Mouse (Mus musculus): Measurements from ENCODE around the gene Gtf2e1. TPM values are rescaled to one million over a fixed set of nuclear protein-coding genes. Genes with fewer than 3 reads are reported as not detected.

Gtf2e1 gene
- total and polyA plus RNA-seq, 3 experiments, result 3.3 to 6.6 (median 6.4) TPM

GRCm38 (mm10) chr16:37463981-37464380 is 75.6 kb downstream of the Gtf2e1 start:
- H3K79me2 ChIP-seq (replicated peaks; ENCODE audit: control insufficient read depth, insufficient read depth, low read length), result no peaks in the 10 kb centered on the region
- no peak overlapping the region for H3K4me3 ChIP-seq
- TF ChIP-seq CTCF (IDR thresholded peaks at IDR 0.05) (no peak), EP300 (IDR thresholded peaks at IDR 0.05; ENCODE audit: insufficient read depth, low read depth, low read length) (no peak), POLR2A (IDR thresholded peaks at IDR 0.05; ENCODE audit: insufficient read depth, low read depth, low read length) (no peak)
- no peak overlapping the region for H3K27ac ChIP-seq
- no peak overlapping the region for H3K9ac ChIP-seq (ENCODE audit: low read depth, low read length)
- intact Hi-C loops (cut with DNase I), result loop anchor here (5.0 kb wide), 1 partner anchor 33 kb away; no protein-coding TSS in a partner anchor
- DNase-seq, result no peak
- 75% methylated on average over 6 of the region's 6 CpGs for WGBS
- no peaks in the 10 kb centered on the region for H3K36me3 ChIP-seq (ENCODE audit: control insufficient read depth, insufficient read depth, low read length)
- H3K27me3 ChIP-seq (ENCODE audit: control insufficient read depth, insufficient read depth, low read length), result no peaks in the 10 kb centered on the region
- H3K4me1 ChIP-seq (ENCODE audit: control insufficient read depth, insufficient read depth, low read length), result no peaks in the 10 kb centered on the region

GRCm38 (mm10) chr16:37462886-37463285 is 76.7 kb downstream of the Gtf2e1 start:
- no peak overlapping the region for H3K9ac ChIP-seq (ENCODE audit: low read depth, low read length)
- no peaks in the 10 kb centered on the region for H3K36me3 ChIP-seq (ENCODE audit: control insufficient read depth, insufficient read depth, low read length)
- DNase-seq, result no peak
- H3K4me1 ChIP-seq (ENCODE audit: control insufficient read depth, insufficient read depth, low read length), result no peaks in the 10 kb centered on the region
- no peak for TF ChIP-seq EP300 (IDR thresholded peaks at IDR 0.05; ENCODE audit: insufficient read depth, low read depth, low read length)
- TF ChIP-seq POLR2A (IDR thresholded peaks at IDR 0.05; ENCODE audit: insufficient read depth, low read depth, low read length), result no peak
- no peak for TF ChIP-seq CTCF (IDR thresholded peaks at IDR 0.05)
- H3K27me3 ChIP-seq (ENCODE audit: control insufficient read depth, insufficient read depth, low read length), result no peaks in the 10 kb centered on the region
- no peak overlapping the region for H3K27ac ChIP-seq
- no peaks in the 10 kb centered on the region for H3K79me2 ChIP-seq (replicated peaks; ENCODE audit: control insufficient read depth, insufficient read depth, low read length)
- WGBS, result 80% methylated on average over 4 of the region's 4 CpGs
- intact Hi-C loops (cut with DNase I), result loop anchor here (5.0 kb wide), 1 partner anchor 34 kb away; no protein-coding TSS in a partner anchor
- no peak overlapping the region for H3K4me3 ChIP-seq

GRCm38 (mm10) chr16:37461601-37462000 is 78.0 kb downstream of the Gtf2e1 start:
- DNase-seq, result no peak
- TF ChIP-seq POLR2A (IDR thresholded peaks at IDR 0.05; ENCODE audit: insufficient read depth, low read depth, low read length), result no peak
- 97% methylated on average over 4 of the region's 4 CpGs for WGBS
- Histone ChIP-seq H3K4me3 (no peak overlapping the region), H3K27ac (no peak overlapping the region), H3K4me1 (ENCODE audit: control insufficient read depth, insufficient read depth, low read length) (no peaks in the 10 kb centered on the region), H3K27me3 (ENCODE audit: control insufficient read depth, insufficient read depth, low read length) (no peaks in the 10 kb centered on the region), H3K79me2 (replicated peaks; ENCODE audit: control insufficient read depth, insufficient read depth, low read length) (no peaks in the 10 kb centered on the region), H3K9ac (ENCODE audit: low read depth, low read length) (no peak overlapping the region), H3K36me3 (ENCODE audit: control insufficient read depth, insufficient read depth, low read length) (no peaks in the 10 kb centered on the region)
- intact Hi-C loops (cut with DNase I), result loop anchor here (5.0 kb wide), 1 partner anchor 36 kb away; no protein-coding TSS in a partner anchor

Other genes with a start within 250 kb of the Gtf2e1 start
- not detected for gene Stxbp5l, start 154.8 kb downstream of the Gtf2e1 start, total RNA-seq (2021)
- 0.03 TPM in 1 of 2 replicates, not detected in the other for gene Stxbp5l, start 154.8 kb downstream of the Gtf2e1 start, polyA plus RNA-seq (2012; rRNA removed)
- gene Rabl3, start 96 bp upstream of the Gtf2e1 start, total RNA-seq (2021), result 1 to 10 TPM; 6.7 to 6.8 TPM
- 3.0 and 6.1 TPM in 2 replicates for gene Rabl3, start 96 bp upstream of the Gtf2e1 start, polyA plus RNA-seq (2012; rRNA removed)
- not detected for gene Hgd, start 40.4 kb upstream of the Gtf2e1 start, total RNA-seq (2021)
- 0.08 and 0.38 TPM in 2 replicates for gene Hgd, start 40.4 kb upstream of the Gtf2e1 start, polyA plus RNA-seq (2012; rRNA removed)
- 100 to 1,000 TPM; 188 to 216 TPM for gene Ndufb4, start 114.7 kb upstream of the Gtf2e1 start, total RNA-seq (2021)
- gene Ndufb4, start 114.7 kb upstream of the Gtf2e1 start, polyA plus RNA-seq (2012; rRNA removed), result 162 and 185 TPM in 2 replicates
- 10 to 100 TPM; 43.6 to 57.6 TPM for gene Fstl1, start 237.1 kb upstream of the Gtf2e1 start, total RNA-seq (2021)
- gene Fstl1, start 237.1 kb upstream of the Gtf2e1 start, polyA plus RNA-seq (2012; rRNA removed), result 39.7 and 68.4 TPM in 2 replicates